Mouse (Mus musculus): ENCODE measurements at regions not wholly inside any gene's neighbourhood (a gene's known extent, or its start where the extent isn't known, plus 50 kb on each side); places are given as distances from the start of the nearest gene placed in this dataset.

GRCm38 (mm10) chr1:129002286-129002685, 270.8 kb upstream of the Thsd7b start:
- no peak overlapping the region for H3K4me3 ChIP-seq (ENCODE audit: low read depth, low read length)
- no peaks in the 10 kb centered on the region for H3K27me3 ChIP-seq (replicated peaks; ENCODE audit: control insufficient read depth, insufficient read depth, low read length)
- WGBS, result 81% methylated on average over 2 of the region's 2 CpGs
- no peaks in the 10 kb centered on the region for H3K9me3 ChIP-seq (ENCODE audit: control insufficient read depth, low read length)
- H3K36me3 ChIP-seq (ENCODE audit: control insufficient read depth, insufficient read depth, low read length), result no peaks in the 10 kb centered on the region
- H3K4me1 ChIP-seq (ENCODE audit: control insufficient read depth, insufficient read depth, low read length), result no peaks in the 10 kb centered on the region
- no peak overlapping the region for H3K4me2 ChIP-seq (ENCODE audit: low read depth, low read length)
- H3K9ac ChIP-seq (ENCODE audit: low read depth, low read length), result no peak overlapping the region
- DNase-seq (ENCODE audit: low spot score), result no peak
- no peak overlapping the region for H3K27ac ChIP-seq (replicated peaks; ENCODE audit: low read depth, low read length)
- no peak for ATAC-seq (ENCODE audit: low read depth)

- H3K9me3 ChIP-seq (ENCODE audit: control insufficient read depth, low read length), result no peaks in the 10 kb centered on the region
- no peak overlapping the region for H3K4me3 ChIP-seq (ENCODE audit: low read depth, low read length)
- H3K9ac ChIP-seq (ENCODE audit: low read depth, low read length), result no peak overlapping the region
- DNase-seq (ENCODE audit: low spot score) (no peak), ATAC-seq (ENCODE audit: low read depth) (no peak)
- no peak overlapping the region for H3K27ac ChIP-seq (replicated peaks; ENCODE audit: low read depth, low read length)
- H3K4me1 ChIP-seq (ENCODE audit: control insufficient read depth, insufficient read depth, low read length), result no peaks in the 10 kb centered on the region
- no peaks in the 10 kb centered on the region for H3K36me3 ChIP-seq (ENCODE audit: control insufficient read depth, insufficient read depth, low read length)
- H3K4me2 ChIP-seq (ENCODE audit: low read depth, low read length), result no peak overlapping the region
- no peaks in the 10 kb centered on the region for H3K27me3 ChIP-seq (replicated peaks; ENCODE audit: control insufficient read depth, insufficient read depth, low read length)
Measured at GRCm38 (mm10) chr1:129001766-129002165, 271.3 kb upstream of the Thsd7b start.

GRCm38 (mm10) chr1:128999741-129000517, 273.2 kb upstream of the Thsd7b start:
- H3K36me3 ChIP-seq (ENCODE audit: control insufficient read depth, insufficient read depth, low read length), result no peaks in the 10 kb centered on the region
- no peak overlapping the region for H3K9ac ChIP-seq (ENCODE audit: low read depth, low read length)
- no peak for ATAC-seq (ENCODE audit: low read depth)
- H3K4me3 ChIP-seq (ENCODE audit: low read depth, low read length), result no peak overlapping the region
- no peaks in the 10 kb centered on the region for H3K9me3 ChIP-seq (ENCODE audit: control insufficient read depth, low read length)
- H3K4me1 ChIP-seq (ENCODE audit: control insufficient read depth, insufficient read depth, low read length), result no peaks in the 10 kb centered on the region
- DNase-seq (ENCODE audit: low spot score), result peak; percentile 15
- H3K27me3 ChIP-seq (replicated peaks; ENCODE audit: control insufficient read depth, insufficient read depth, low read length), result no peaks in the 10 kb centered on the region
- H3K27ac ChIP-seq (replicated peaks; ENCODE audit: low read depth, low read length), result no peak overlapping the region
- no peak overlapping the region for H3K4me2 ChIP-seq (ENCODE audit: low read depth, low read length)
- WGBS, result 60% methylated on average over 5 of the region's 5 CpGs

GRCm38 (mm10) chr1:128994655-128995054, 278.4 kb upstream of the Thsd7b start:
- Histone ChIP-seq H3K36me3 (ENCODE audit: control insufficient read depth, insufficient read depth, low read length) (no peaks in the 10 kb centered on the region), H3K9ac (ENCODE audit: low read depth, low read length) (no peak overlapping the region), H3K27me3 (replicated peaks; ENCODE audit: control insufficient read depth, insufficient read depth, low read length) (no peaks in the 10 kb centered on the region), H3K4me2 (ENCODE audit: low read depth, low read length) (no peak overlapping the region), H3K27ac (replicated peaks; ENCODE audit: low read depth, low read length) (no peak overlapping the region), H3K9me3 (ENCODE audit: control insufficient read depth, low read length) (no peaks in the 10 kb centered on the region), H3K4me1 (ENCODE audit: control insufficient read depth, insufficient read depth, low read length) (no peaks in the 10 kb centered on the region), H3K4me3 (ENCODE audit: low read depth, low read length) (no peak overlapping the region)
- DNase-seq (ENCODE audit: low spot score) (peak; percentile 6), ATAC-seq (ENCODE audit: low read depth) (no peak)
- WGBS, result 73% methylated on average over 6 of the region's 6 CpGs

- no peaks in the 10 kb centered on the region for H3K4me1 ChIP-seq (ENCODE audit: control insufficient read depth, insufficient read depth, low read length)
- no peaks in the 10 kb centered on the region for H3K27me3 ChIP-seq (replicated peaks; ENCODE audit: control insufficient read depth, insufficient read depth, low read length)
- no peaks in the 10 kb centered on the region for H3K36me3 ChIP-seq (ENCODE audit: control insufficient read depth, insufficient read depth, low read length)
- no peak overlapping the region for H3K4me3 ChIP-seq (ENCODE audit: low read depth, low read length)
- no peak overlapping the region for H3K27ac ChIP-seq (replicated peaks; ENCODE audit: low read depth, low read length)
- no peak overlapping the region for H3K4me2 ChIP-seq (ENCODE audit: low read depth, low read length)
- H3K9ac ChIP-seq (ENCODE audit: low read depth, low read length), result no peak overlapping the region
- DNase-seq (ENCODE audit: low spot score) (peak; percentile 7), ATAC-seq (ENCODE audit: low read depth) (no peak)
- no peaks in the 10 kb centered on the region for H3K9me3 ChIP-seq (ENCODE audit: control insufficient read depth, low read length)
- WGBS, result 82% methylated on average over 2 of the region's 2 CpGs
Measured at GRCm38 (mm10) chr1:128983411-128983810, 289.7 kb upstream of the Thsd7b start.

GRCm38 (mm10) chr1:128975586-128975985, 297.5 kb upstream of the Thsd7b start:
- Histone ChIP-seq H3K4me3 (ENCODE audit: low read depth, low read length) (no peak overlapping the region), H3K4me1 (ENCODE audit: control insufficient read depth, insufficient read depth, low read length) (no peaks in the 10 kb centered on the region), H3K9ac (ENCODE audit: low read depth, low read length) (no peak overlapping the region), H3K27me3 (replicated peaks; ENCODE audit: control insufficient read depth, insufficient read depth, low read length) (no peaks in the 10 kb centered on the region), H3K9me3 (ENCODE audit: control insufficient read depth, low read length) (no peaks in the 10 kb centered on the region), H3K36me3 (ENCODE audit: control insufficient read depth, insufficient read depth, low read length) (no peaks in the 10 kb centered on the region), H3K4me2 (ENCODE audit: low read depth, low read length) (no peak overlapping the region), H3K27ac (replicated peaks; ENCODE audit: low read depth, low read length) (no peak overlapping the region)
- ATAC-seq (ENCODE audit: low read depth), result no peak
- WGBS, result 81% methylated on average over 1 of the region's 1 CpGs
- no peak for DNase-seq (ENCODE audit: low spot score)

GRCm38 (mm10) chr1:128951436-128951835, 321.7 kb upstream of the Thsd7b start:
- WGBS, result 56% methylated on average over 2 of the region's 2 CpGs
- H3K27me3 ChIP-seq (replicated peaks; ENCODE audit: control insufficient read depth, insufficient read depth, low read length), result no peaks in the 10 kb centered on the region
- ATAC-seq (ENCODE audit: low read depth) (no peak; the same call in 1 of the 2 replicates), DNase-seq (ENCODE audit: low spot score) (peak; percentile 9)
- no peaks in the 10 kb centered on the region for H3K4me1 ChIP-seq (ENCODE audit: control insufficient read depth, insufficient read depth, low read length)
- no peaks in the 10 kb centered on the region for H3K36me3 ChIP-seq (ENCODE audit: control insufficient read depth, insufficient read depth, low read length)
- H3K9me3 ChIP-seq (ENCODE audit: control insufficient read depth, low read length), result no peaks in the 10 kb centered on the region
- H3K9ac ChIP-seq (ENCODE audit: low read depth, low read length), result no peak overlapping the region
- H3K27ac ChIP-seq (replicated peaks; ENCODE audit: low read depth, low read length), result no peak overlapping the region
- no peak overlapping the region for H3K4me3 ChIP-seq (ENCODE audit: low read depth, low read length)
- no peak overlapping the region for H3K4me2 ChIP-seq (ENCODE audit: low read depth, low read length)

GRCm38 (mm10) chr1:128950512-128950911, 322.6 kb upstream of the Thsd7b start:
- Histone ChIP-seq H3K4me3 (ENCODE audit: low read depth, low read length) (no peak overlapping the region), H3K4me1 (ENCODE audit: control insufficient read depth, insufficient read depth, low read length) (no peaks in the 10 kb centered on the region), H3K36me3 (ENCODE audit: control insufficient read depth, insufficient read depth, low read length) (no peaks in the 10 kb centered on the region), H3K27me3 (replicated peaks; ENCODE audit: control insufficient read depth, insufficient read depth, low read length) (no peaks in the 10 kb centered on the region), H3K27ac (replicated peaks; ENCODE audit: low read depth, low read length) (no peak overlapping the region), H3K9ac (ENCODE audit: low read depth, low read length) (no peak overlapping the region), H3K9me3 (ENCODE audit: control insufficient read depth, low read length) (no peaks in the 10 kb centered on the region), H3K4me2 (ENCODE audit: low read depth, low read length) (no peak overlapping the region)
- ATAC-seq (ENCODE audit: low read depth), result no peak
- WGBS, result 87% methylated on average over 4 of the region's 4 CpGs
- DNase-seq (ENCODE audit: low spot score), result no peak

- H3K4me3 ChIP-seq (ENCODE audit: low read depth, low read length), result no peak overlapping the region
- WGBS, result 79% methylated on average over 1 of the region's 1 CpGs
- H3K36me3 ChIP-seq (ENCODE audit: control insufficient read depth, insufficient read depth, low read length), result no peaks in the 10 kb centered on the region
- no peaks in the 10 kb centered on the region for H3K9me3 ChIP-seq (ENCODE audit: control insufficient read depth, low read length)
- H3K4me2 ChIP-seq (ENCODE audit: low read depth, low read length), result no peak overlapping the region
- no peaks in the 10 kb centered on the region for H3K27me3 ChIP-seq (replicated peaks; ENCODE audit: control insufficient read depth, insufficient read depth, low read length)
- no peak overlapping the region for H3K27ac ChIP-seq (replicated peaks; ENCODE audit: low read depth, low read length)
- ATAC-seq (ENCODE audit: low read depth) (no peak), DNase-seq (ENCODE audit: low spot score) (no peak)
- no peaks in the 10 kb centered on the region for H3K4me1 ChIP-seq (ENCODE audit: control insufficient read depth, insufficient read depth, low read length)
- H3K9ac ChIP-seq (ENCODE audit: low read depth, low read length), result no peak overlapping the region
Measured at GRCm38 (mm10) chr1:128914811-128915210, 322.7 kb upstream of the Cxcr4 start.
